8 mouse cellular contexts compared by ENCODE assay signal in the genomic region with DNA sequence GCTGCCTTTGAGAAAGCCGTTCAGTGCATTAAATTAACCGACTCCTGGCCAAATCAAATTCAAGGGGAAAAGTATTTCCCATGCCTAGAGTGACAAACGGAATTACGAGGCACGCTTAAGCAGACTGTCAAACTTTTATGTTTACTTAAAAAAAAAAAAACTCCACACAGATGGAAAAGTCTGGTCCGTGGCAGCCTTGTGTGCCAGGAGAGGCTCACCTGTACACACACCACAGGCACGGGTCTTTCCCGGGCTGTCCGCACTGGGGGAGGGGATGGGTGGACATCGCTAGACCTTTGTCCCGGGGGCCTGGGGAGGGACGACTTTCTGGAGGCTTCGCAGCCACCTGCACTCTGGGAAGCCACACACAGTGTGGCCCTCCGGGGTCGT. TPM values are rescaled to one million over a fixed set of nuclear protein-coding genes. Genes with fewer than 3 reads are reported as not detected.
DNase-seq lines count a peak whose midpoint lies in the region; ATAC-seq and TF ChIP-seq lines count a peak whose summit lies in the region.

No protein-coding gene starts in this region.

- no peaks in the 10 kb centered on the region for H3K9me3 ChIP-seq in intestine, embryonic 14.5 days (ENCODE audit: control insufficient read depth, low read length)
- no peaks in the 10 kb centered on the region for H3K9me3 ChIP-seq in midbrain, embryonic 14.5 days (ENCODE audit: control insufficient read depth, low read length)

- TF ChIP-seq CTCF in left cerebral cortex, adult 2 months (IDR thresholded peaks at IDR 0.05), result no peak

- H3K27me3 ChIP-seq in intestine, embryonic 14.5 days (replicated peaks; ENCODE audit: control insufficient read depth, insufficient read depth, low read length), result no peaks in the 10 kb centered on the region
- H3K27me3 ChIP-seq in midbrain, embryonic 14.5 days (ENCODE audit: control insufficient read depth, insufficient read depth, low read length), result no peaks in the 10 kb centered on the region

- peak overlapping the region; percentile 97 for H3K9ac ChIP-seq in intestine, embryonic 14.5 days (ENCODE audit: low read length)
- H3K9ac ChIP-seq in midbrain, embryonic 14.5 days (replicated peaks; ENCODE audit: low read length), result peak overlapping the region; percentile 100

- under 1% methylated on average over 15 of the region's 15 CpGs for WGBS in intestine, embryonic 14.5 days
- under 1% methylated on average over 15 of the region's 15 CpGs for WGBS in midbrain, embryonic 14.5 days

- intact Hi-C loops in left cerebral cortex, adult 2 months (cut with DNase I), result loop anchor here (2.0 kb wide), 3 partner anchors 37 to 109 kb away; a partner anchor contains a TSS

- peak overlapping the region; percentile 94 for H3K4me2 ChIP-seq in intestine, embryonic 14.5 days (ENCODE audit: low read length)
- peak overlapping the region; percentile 98 for H3K4me2 ChIP-seq in midbrain, embryonic 14.5 days (ENCODE audit: low read length)

- peak overlapping the region; percentile 97 for H3K27ac ChIP-seq in left cerebral cortex, adult 2 months
- peak overlapping the region; percentile 93 for H3K27ac ChIP-seq in intestine, embryonic 14.5 days (ENCODE audit: low read depth)
- H3K27ac ChIP-seq in midbrain, embryonic 14.5 days (replicated peaks; ENCODE audit: low read depth, low read length), result peak overlapping the region; percentile 100

- peak overlapping the region; percentile 70 for H3K4me3 ChIP-seq in left cerebral cortex, adult 2 months
- H3K4me3 ChIP-seq in intestine, embryonic 14.5 days (ENCODE audit: low read depth, low read length), result peak overlapping the region; percentile 73
- peak overlapping the region; percentile 72 for H3K4me3 ChIP-seq in midbrain, embryonic 14.5 days (replicated peaks; ENCODE audit: low read depth, low read length)

- peaks cover 20% of the 10 kb centered on the region for H3K4me1 ChIP-seq in intestine, embryonic 14.5 days (replicated peaks; ENCODE audit: control insufficient read depth, insufficient read depth, low read length)
- peaks cover 17% of the 10 kb centered on the region for H3K4me1 ChIP-seq in midbrain, embryonic 14.5 days (ENCODE audit: control insufficient read depth, insufficient read depth, low read length)

- ATAC-seq in common myeloid progenitor, adult 5-6 weeks (replicated peaks; ENCODE audit: low read depth, poor library complexity, severe bottlenecking), result 0 out of 2 replicates have a peak, but pooled peaks have one; percentile 0
- ATAC-seq in intestine, embryonic 14.5 days (replicated peaks; ENCODE audit: low FRiP score, low TSS enrichment, low read depth), result peak; percentile 29; the same call in 1 of the 2 replicates
- ATAC-seq in midbrain, embryonic 14.5 days (ENCODE audit: low FRiP score, low TSS enrichment), result 0 out of 2 replicates have a peak, but pooled peaks have one; percentile 44

- peaks cover 3% of the 10 kb centered on the region; the same call in 1 of the 2 replicates for H3K36me3 ChIP-seq in intestine, embryonic 14.5 days (ENCODE audit: control insufficient read depth, insufficient read depth, low read length)
- H3K36me3 ChIP-seq in midbrain, embryonic 14.5 days (ENCODE audit: control insufficient read depth, insufficient read depth, low read length), result no peaks in the 10 kb centered on the region

- no peak for DNase-seq in left cerebral cortex, adult 2 months (ENCODE audit: extremely low spot score in 1 of 2, low spot score in 2 of 2)
- no peak for DNase-seq in left cerebral cortex, adult 11 months (ENCODE audit: low spot score)
- no peak for DNase-seq in intestine, embryonic 14.5 days (ENCODE audit: low spot score)
- peak; percentile 48 for DNase-seq in midbrain, embryonic 14.5 days
- no peak for DNase-seq in left cerebral cortex, adult 8-10 months (ENCODE audit: low spot score in 2 of 2)
- no peak for DNase-seq in adrenal gland, postnatal 10 days
- no peak for DNase-seq in cerebellum, adult 11-12 months

RNA-seq across cellular contexts. Expression of a gene that starts 0.6 kb away (rescaled TPM):
- total RNA-seq in left cerebral cortex, adult 2 months (2021), result 10 to 100 TPM; 49.1 to 49.5 TPM
- total RNA-seq in common myeloid progenitor, adult 5-6 weeks (2017), result 8.6 and 9.7 TPM in 2 replicates
- 11.1 and 12.9 TPM in 2 replicates for polyA plus RNA-seq in intestine, embryonic 14.5 days (2014; fragmentation: Nextera tagmentation; extraction: Ambion mirVana)
- 4.7 and 8.2 TPM in 2 replicates for polyA plus RNA-seq in midbrain, embryonic 14.5 days (2014; fragmentation: Nextera tagmentation; extraction: Ambion mirVana)
- 10 to 100 TPM; 44.2 to 56.6 (median 52.6) TPM for total RNA-seq in left cerebral cortex, adult 8-10 months (2022)
- 10 to 100 TPM; 56.2 to 62.8 TPM for total RNA-seq in adrenal gland, postnatal 10 days (2021)

RNA-seq across cellular contexts. Expression of a gene that starts 31.2 kb away (rescaled TPM):
- 1 to 10 TPM; 1.6 to 1.7 TPM for total RNA-seq in left cerebral cortex, adult 2 months (2021)
- 0.73 TPM in 1 of 2 replicates, not detected in the other for total RNA-seq in common myeloid progenitor, adult 5-6 weeks (2017)
- 135 and 136 TPM in 2 replicates for polyA plus RNA-seq in intestine, embryonic 14.5 days (2014; fragmentation: Nextera tagmentation; extraction: Ambion mirVana)
- 0.19 and 0.61 TPM in 2 replicates for polyA plus RNA-seq in midbrain, embryonic 14.5 days (2014; fragmentation: Nextera tagmentation; extraction: Ambion mirVana)
- total RNA-seq in left cerebral cortex, adult 8-10 months (2022), result 1 to 10 TPM; 2.1 to 3.4 (median 2.7) TPM
- 10 to 100 TPM; 34.6 to 35.5 TPM for total RNA-seq in adrenal gland, postnatal 10 days (2021)

RNA-seq across cellular contexts. Expression of a gene that starts 57.9 kb away (rescaled TPM):
- total RNA-seq in left cerebral cortex, adult 2 months (2021), result under 1 TPM; 0.61 to 0.66 TPM
- total RNA-seq in common myeloid progenitor, adult 5-6 weeks (2017), result not detected in 2 replicates
- 0.76 and 1.1 TPM in 2 replicates for polyA plus RNA-seq in intestine, embryonic 14.5 days (2014; fragmentation: Nextera tagmentation; extraction: Ambion mirVana)
- 0.04 TPM in 1 of 2 replicates, not detected in the other for polyA plus RNA-seq in midbrain, embryonic 14.5 days (2014; fragmentation: Nextera tagmentation; extraction: Ambion mirVana)
- 1 to 10 TPM in 3 of 4 experiments, under 1 TPM in 1; 0.91 to 1.4 (median 1.1) TPM for total RNA-seq in left cerebral cortex, adult 8-10 months (2022)
- not detected for total RNA-seq in adrenal gland, postnatal 10 days (2021)

Comparison
In these comparisons a context has a peak if more than half of its experiments do, and no peak if none do; other contexts are left out.
1. RNA of a gene that starts 31.2 kb away (total RNA-seq): 34.6 to 35.5 TPM in adrenal gland, postnatal 10 days; 2.1 to 3.4 TPM in left cerebral cortex, adult 8-10 months, 1.6 to 1.7 TPM in left cerebral cortex, adult 2 months and 0.73 TPM in common myeloid progenitor, adult 5-6 weeks; every median in the first group is over 4 times any median in the second.
2. Peak in every context shown above with its lines, with median percentiles within 50 percentile points of each other: H3K27ac ChIP-seq, H3K4me3 ChIP-seq and ATAC-seq.